Mouse (Mus musculus) spleen, postnatal 0 days (tissue): ENCODE measurements around the gene Cnih1. TPM values are rescaled to one million over a fixed set of nuclear protein-coding genes. Genes with fewer than 3 reads are reported as not detected.

Source experiments
- polyA plus RNA-seq: library from polyadenylated mRNA; unstranded; fragments of >200 nt; fragmentation: Nextera tagmentation; extraction: Ambion mirVana; gene quantifications from 2 replicates; pipeline ENCODE4 v1.2.1, GENCODE M21; 2015

The Cnih1 gene
- polyA plus RNA-seq, result 93.9 and 97.4 TPM in 2 replicates

DNA sequence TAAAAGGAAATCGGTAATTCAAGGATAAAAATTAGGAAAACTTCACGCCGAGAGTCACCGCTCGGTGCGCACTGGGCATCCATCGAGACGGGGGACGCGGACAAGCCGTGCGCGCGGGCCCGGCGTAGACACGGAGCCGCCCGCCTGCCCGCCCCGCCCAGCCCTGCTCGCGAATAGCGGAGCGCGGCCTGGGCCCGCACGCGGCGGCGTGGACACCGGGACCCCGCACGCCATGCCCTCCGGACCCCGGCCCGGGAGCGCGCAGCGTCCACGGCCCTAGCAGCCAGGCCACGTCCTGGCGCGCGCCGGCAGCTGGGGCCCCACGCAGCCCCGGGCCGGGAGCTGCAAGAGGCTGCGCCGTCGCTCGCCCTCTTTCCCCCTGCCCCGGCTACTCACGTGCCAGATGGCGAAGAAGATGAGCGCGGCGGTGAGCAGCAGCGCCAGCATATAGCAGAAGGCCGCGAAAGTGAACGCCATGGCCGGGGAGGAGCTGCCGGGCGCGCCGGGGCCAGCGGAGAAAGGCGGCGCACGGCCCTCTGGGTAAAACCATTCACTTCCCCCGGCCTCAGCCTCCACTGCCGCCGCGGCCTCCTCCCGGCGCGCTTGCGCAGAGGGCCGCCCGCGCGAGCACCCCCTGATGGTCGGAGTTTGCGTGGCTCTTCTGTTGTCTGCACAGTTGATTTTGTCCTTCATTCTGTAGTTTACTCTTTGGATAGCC is at the start of gene Cnih1:
TSS of gene Cnih1 (minus strand) at position 625 of the 718 bp plus-strand sequence.

DNA sequence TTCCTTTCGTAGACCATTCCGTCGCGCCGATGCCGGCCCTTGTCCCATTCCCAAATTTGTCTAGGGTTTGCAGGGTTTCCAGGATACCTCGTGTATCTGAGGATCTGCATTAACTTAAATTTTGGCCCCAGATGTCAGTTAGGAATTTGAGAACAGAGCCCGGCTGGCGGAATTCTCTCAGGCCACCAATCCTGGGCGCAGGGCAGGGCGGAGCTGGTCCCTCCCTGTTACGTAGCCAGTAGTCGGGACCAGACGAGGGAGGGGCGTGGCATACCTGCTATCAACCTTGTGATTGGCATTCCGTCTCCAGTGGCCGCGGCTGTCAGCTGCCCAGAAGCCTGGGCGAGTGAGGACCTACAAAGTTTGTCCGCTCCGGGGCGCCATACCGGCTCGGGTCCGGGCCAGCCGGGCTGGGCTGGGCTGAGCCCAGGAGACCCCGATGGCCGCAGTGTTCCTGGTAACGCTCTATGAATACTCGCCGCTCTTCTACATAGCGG is 43.7 kb upstream of the Cnih1 start, which contains the start of gene Cgrrf1:
TSS of gene Cgrrf1 (plus strand) at position 289 of the 497 bp plus-strand sequence.

DNA sequence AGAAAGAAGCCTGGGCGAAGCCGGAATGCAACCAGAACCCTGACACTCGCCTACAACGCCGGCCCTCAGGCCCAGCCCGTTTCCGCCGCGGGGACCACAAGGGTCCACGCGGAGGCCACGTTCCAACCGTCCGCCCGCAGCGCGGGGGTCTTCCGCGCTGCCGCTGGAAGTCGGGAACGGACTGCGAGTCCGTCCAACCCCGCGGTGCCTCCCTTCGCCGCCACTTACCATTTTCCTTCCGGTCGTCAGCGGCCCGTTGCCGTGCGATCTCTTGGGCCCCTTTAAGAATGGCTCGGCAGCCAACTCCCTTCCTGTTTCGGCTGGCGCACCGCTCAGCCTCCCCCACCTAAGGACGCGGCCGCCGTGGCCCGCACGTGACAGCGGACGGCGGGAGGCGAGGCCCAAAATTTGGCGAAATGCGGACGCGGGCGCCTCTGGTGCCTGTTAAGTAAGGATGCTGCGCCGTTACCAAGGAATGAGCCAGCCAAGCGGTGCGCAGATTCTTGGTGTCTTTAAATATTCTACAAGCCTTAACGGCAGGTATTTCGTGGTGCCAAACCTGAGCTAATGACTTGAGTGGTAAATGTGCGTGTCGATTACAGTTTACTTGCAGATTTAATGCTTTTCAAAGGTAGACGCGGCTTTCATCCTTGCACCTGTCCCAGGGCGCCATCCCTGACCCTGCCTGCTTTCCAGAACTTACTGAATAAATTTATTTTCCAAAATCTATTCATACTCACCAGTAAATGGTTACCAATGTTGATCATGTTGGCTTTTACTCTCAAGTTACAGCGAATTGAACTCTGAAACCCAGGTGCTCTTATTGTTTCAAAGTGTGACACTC is 33.9 kb upstream of the Cnih1 start, which contains the start of gene Gmfb:
TSS of gene Gmfb (minus strand) at position 370 of the 844 bp plus-strand sequence.

DNA sequence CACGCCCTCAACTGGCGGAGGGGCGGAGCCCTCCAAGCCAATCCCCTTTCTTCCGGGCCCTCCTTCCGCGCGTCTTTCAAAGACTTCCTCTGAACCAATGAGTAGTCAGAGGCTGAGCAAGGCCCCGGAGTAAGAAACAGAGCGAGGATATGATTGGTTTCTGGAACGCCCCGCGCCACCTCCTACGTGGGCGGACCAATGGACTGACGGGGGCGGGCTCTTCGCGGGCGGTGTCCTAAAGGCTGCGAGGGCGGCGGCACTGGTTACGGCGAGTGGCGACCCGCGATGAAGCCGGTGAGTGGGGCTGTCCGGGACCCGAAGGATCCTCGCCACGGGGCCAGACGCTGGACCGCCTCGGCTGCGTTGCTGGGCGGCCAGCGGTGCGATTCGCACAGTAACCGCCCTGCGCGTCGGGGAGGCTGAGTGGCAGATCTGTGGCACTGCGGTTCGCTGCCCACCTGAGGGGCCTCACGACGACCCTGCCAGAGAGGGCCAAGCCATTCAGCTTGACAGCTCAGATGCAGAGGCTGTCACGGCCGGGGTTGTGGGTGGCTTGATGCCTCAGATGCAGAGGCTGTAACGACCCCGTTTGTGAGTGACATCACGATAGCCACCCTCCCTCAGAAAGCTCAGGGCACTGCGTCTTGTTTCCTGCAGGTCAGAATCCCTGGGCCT is 27.7 kb downstream of the Cnih1 start, which contains the start of gene Cdkn3:
TSS of gene Cdkn3 (plus strand) at position 187 of the 675 bp plus-strand sequence.

Other genes with a start within 250 kb of the Cnih1 start
- gene Cdkn3, start 27.9 kb downstream of the Cnih1 start, polyA plus RNA-seq, result 125 and 145 TPM in 2 replicates
- gene Gmfb, start 33.8 kb upstream of the Cnih1 start, polyA plus RNA-seq, result 37.0 and 47.1 TPM in 2 replicates
- 20.6 and 21.8 TPM in 2 replicates for gene Cgrrf1, start 43.7 kb upstream of the Cnih1 start, polyA plus RNA-seq
- gene Samd4, start 94.4 kb upstream of the Cnih1 start, polyA plus RNA-seq, result 2.2 and 2.4 TPM in 2 replicates